Mouse (Mus musculus) erythroblast, adult 5-6 weeks (primary cell): ENCODE measurements around the gene Abhd16b. TPM values are rescaled to one million over a fixed set of nuclear protein-coding genes. Genes with fewer than 3 reads are reported as not detected.

Experiments used
- ATAC-seq: replicated peaks from 2 replicates; pipeline ENCODE4 v1.8.0; 2016; ENCODE audit warnings: moderate number of reproducible peaks, mild to moderate bottlenecking, moderate TSS enrichment, inconsistent platforms; ENCODE audit not compliant: poor library complexity, low FRiP score, severe bottlenecking
- total RNA-seq, 2 experiments: library from RNA; stranded (forward) in 1 of 2; stranded (reverse) in 1 of 2; fragments of 150-400 nt in 1 of 2; fragments of 200-764, 138-1000 nt in 1 of 2; gene quantifications; 2 replicates each; pipeline versions ENCODE4 v1.2.3 to v1.2.4; 2015 to 2017; ENCODE audit warnings: low replicate concordance in 2 of 2

Abhd16b gene
- total RNA-seq, 2 experiments from 2014 or later, result not detected

DNA sequence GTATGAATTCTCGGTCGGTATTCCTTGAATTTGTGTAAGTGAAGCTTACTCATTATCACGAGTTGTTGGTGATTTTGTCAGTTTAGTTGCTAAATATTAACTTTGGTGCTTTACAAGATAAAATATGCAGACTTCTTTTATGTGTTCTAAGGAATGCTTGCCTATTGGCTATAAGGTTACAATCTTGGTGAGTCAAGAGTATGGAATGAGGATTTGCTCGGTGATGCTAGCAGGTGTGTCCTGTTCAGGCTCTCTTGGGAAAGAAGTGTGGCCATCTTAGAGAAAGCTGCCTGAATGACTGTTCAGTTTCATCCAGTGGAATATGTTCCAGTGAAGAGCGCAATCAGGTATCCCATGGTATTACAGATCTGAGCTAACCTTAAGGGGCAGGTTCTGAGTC is 32.5 kb downstream of the Abhd16b start:
- no peak for ATAC-seq

DNA sequence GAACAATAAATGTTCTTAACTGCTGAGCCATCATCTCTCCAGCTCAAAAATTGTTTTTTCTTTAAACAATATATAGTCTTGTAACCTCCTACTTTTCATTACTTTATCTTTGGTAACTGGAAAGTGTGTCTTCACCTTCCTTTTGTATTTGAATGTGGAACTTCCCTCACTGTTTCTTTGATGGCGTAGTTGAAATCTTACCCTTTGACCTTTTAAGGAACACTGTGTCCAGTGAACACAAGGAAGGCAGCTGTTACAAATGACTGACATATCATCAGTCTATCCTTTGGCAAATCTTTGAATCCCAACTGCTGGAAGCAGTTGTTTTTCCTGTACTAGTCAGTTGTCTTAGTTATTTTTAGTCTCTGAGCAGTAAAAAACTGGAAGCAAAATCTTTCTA is 36.1 kb downstream of the Abhd16b start:
- ATAC-seq, result no peak

DNA sequence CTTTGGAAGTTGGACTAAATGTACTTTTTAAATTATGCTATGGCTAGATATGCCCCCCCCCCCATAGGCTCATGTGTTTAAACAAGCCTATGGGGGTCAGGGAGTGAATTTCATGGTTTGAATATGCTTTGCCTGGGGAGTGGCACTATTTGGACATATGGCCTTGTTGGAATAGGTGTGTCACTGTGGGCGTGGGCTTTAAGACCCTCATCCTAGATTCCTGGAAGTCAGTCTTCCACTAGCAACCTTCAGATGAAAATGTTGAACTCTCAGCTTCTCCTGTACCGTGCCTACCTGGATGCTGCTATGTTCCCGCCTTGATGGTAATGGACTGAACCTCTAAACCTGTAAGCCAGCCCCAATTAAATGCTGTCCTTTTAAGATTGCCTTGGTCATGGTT is 39.6 kb downstream of the Abhd16b start:
- no peak for ATAC-seq

DNA sequence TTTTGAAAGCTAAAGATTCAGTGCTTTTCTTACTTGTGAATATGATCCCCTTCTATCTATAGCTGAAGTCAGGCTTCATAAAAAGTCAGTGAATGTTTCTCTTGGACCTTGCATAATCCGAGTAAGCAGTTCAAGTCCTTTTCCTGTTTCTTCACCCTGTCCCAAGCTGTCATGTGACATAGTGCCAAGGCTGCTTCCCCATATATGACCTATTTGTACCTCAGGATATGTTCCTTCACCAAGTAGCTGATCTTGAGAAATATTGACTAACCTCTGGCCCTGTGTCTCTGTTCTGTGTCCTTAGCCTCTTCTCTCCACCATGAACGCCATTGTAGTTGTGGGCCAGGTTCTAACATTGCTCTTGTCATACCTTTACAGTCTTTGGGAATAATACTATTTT is 43.4 kb downstream of the Abhd16b start:
- no peak for ATAC-seq

DNA sequence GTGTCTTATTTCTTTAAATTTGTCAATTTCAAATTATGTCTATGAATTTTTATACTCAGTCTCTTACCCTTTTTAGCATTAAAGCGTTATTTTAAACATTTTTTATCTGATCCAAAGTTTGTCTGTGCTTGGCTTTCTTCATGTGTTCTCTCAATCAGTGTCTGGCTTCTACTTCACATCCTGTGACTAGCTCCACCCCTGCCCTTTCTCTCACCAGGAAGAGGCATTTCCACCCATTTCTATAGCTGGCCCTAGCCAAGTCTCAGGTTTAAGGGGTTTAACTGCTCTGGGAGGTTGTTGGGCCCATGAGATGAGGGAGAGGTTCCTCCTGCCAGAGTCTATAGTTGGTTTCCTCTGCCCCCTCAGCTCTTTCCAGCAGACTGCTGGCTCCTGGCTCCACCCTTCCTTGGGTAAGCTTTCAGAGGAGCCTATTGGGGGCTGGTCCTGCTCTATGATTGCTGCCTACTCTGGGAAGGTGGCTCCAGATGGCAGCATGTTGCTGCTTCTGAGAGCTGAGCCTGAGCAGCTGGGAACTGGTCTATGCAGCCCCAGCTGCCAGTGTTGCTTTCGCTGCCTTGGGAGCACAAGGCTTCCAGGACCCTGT is 44.5 kb downstream of the Abhd16b start:
- ATAC-seq, result peak; percentile 53; the same call in 1 of the 2 replicates

DNA sequence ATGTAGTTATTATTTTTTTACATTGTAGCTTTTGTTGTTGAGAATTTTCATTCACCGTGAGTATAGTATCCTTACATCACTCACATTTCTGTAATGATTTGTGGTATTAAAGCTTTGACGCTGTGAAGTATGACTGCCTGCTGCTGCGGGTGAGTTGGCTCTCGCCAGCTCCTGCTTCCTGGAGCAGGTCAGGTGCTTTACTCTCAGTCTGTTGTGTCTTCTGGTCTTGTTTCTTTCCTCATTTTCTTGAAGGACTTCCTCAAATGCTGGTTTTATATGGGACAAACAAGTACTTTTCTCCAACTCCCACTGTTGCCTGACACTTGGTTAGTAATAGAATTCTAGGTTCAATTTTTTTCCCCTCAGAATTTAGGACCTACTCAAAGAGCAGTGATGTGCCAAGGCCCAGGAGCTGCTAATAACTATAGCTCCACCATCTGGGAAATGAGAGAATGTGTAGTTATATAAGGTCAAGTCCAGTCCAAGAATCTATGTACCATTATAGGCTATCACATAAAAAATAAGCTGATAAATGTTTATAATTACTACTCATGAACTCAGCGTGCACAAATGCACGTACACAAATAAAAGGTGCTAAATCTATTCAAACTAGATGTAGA is 48.9 kb downstream of the Abhd16b start:
- ATAC-seq, result no peak

Other genes with a start within 250 kb of the Abhd16b start
- 23.6 and 24.6 TPM in 2 replicates for gene Gmeb2, start 205.2 kb upstream of the Abhd16b start, total RNA-seq (2015; ENCODE audit: low replicate concordance)
- gene Gmeb2, start 205.2 kb upstream of the Abhd16b start, total RNA-seq (2017; ENCODE audit: low replicate concordance), result 15.4 and 41.7 TPM in 2 replicates
- not detected in 2 replicates for gene Stmn3, start 178.7 kb upstream of the Abhd16b start, total RNA-seq (2015; ENCODE audit: low replicate concordance)
- not detected in 2 replicates for gene Stmn3, start 178.7 kb upstream of the Abhd16b start, total RNA-seq (2017; ENCODE audit: low replicate concordance)
- gene Rtel1, start 173.5 kb upstream of the Abhd16b start, total RNA-seq (2015; ENCODE audit: low replicate concordance), result 7.7 and 17.5 TPM in 2 replicates
- 19.9 and 23.7 TPM in 2 replicates for gene Rtel1, start 173.5 kb upstream of the Abhd16b start, total RNA-seq (2017; ENCODE audit: low replicate concordance)
- gene Zgpat, start 128.3 kb upstream of the Abhd16b start, total RNA-seq (2015; ENCODE audit: low replicate concordance), result 0.77 and 2.3 TPM in 2 replicates
- 10.5 and 11.0 TPM in 2 replicates for gene Zgpat, start 128.3 kb upstream of the Abhd16b start, total RNA-seq (2017; ENCODE audit: low replicate concordance)
- 0.96 and 11.1 TPM in 2 replicates for gene Arfrp1, start 127.8 kb upstream of the Abhd16b start, total RNA-seq (2015; ENCODE audit: low replicate concordance)
- 4.0 and 13.0 TPM in 2 replicates for gene Arfrp1, start 127.8 kb upstream of the Abhd16b start, total RNA-seq (2017; ENCODE audit: low replicate concordance)
- 8.8 and 11.5 TPM in 2 replicates for gene Lime1, start 113.1 kb upstream of the Abhd16b start, total RNA-seq (2015; ENCODE audit: low replicate concordance)
- gene Lime1, start 113.1 kb upstream of the Abhd16b start, total RNA-seq (2017; ENCODE audit: low replicate concordance), result 2.5 and 3.8 TPM in 2 replicates
- gene Zbtb46, start 33.8 kb upstream of the Abhd16b start, total RNA-seq (2015; ENCODE audit: low replicate concordance), result 1.9 and 2.9 TPM in 2 replicates
- gene Zbtb46, start 33.8 kb upstream of the Abhd16b start, total RNA-seq (2017; ENCODE audit: low replicate concordance), result 5.4 and 6.2 TPM in 2 replicates
- gene Tpd52l2, start 3.9 kb downstream of the Abhd16b start, total RNA-seq (2015; ENCODE audit: low replicate concordance), result 21.3 and 27.5 TPM in 2 replicates
- gene Tpd52l2, start 3.9 kb downstream of the Abhd16b start, total RNA-seq (2017; ENCODE audit: low replicate concordance), result 25.3 and 41.0 TPM in 2 replicates
- 8.2 and 17.1 TPM in 2 replicates for gene Dnajc5, start 27.3 kb downstream of the Abhd16b start, total RNA-seq (2015; ENCODE audit: low replicate concordance)
- 12.7 and 14.8 TPM in 2 replicates for gene Dnajc5, start 27.3 kb downstream of the Abhd16b start, total RNA-seq (2017; ENCODE audit: low replicate concordance)
- 18.8 and 40.8 TPM in 2 replicates for gene Uckl1, start 91.7 kb downstream of the Abhd16b start, total RNA-seq (2015; ENCODE audit: low replicate concordance)
- 11.6 and 16.0 TPM in 2 replicates for gene Uckl1, start 91.7 kb downstream of the Abhd16b start, total RNA-seq (2017; ENCODE audit: low replicate concordance)
- gene Prpf6, start 98.7 kb downstream of the Abhd16b start, total RNA-seq (2015; ENCODE audit: low replicate concordance), result 9.2 and 16.9 TPM in 2 replicates
- gene Prpf6, start 98.7 kb downstream of the Abhd16b start, total RNA-seq (2017; ENCODE audit: low replicate concordance), result 21.0 and 30.1 TPM in 2 replicates
- 2.1 and 6.3 TPM in 2 replicates for gene Zfp512b, start 99.6 kb downstream of the Abhd16b start, total RNA-seq (2015; ENCODE audit: low replicate concordance)
- gene Zfp512b, start 99.6 kb downstream of the Abhd16b start, total RNA-seq (2017; ENCODE audit: low replicate concordance), result 1.5 and 5.1 TPM in 2 replicates
- 0.63 and 4.0 TPM in 2 replicates for gene Samd10, start 106.0 kb downstream of the Abhd16b start, total RNA-seq (2015; ENCODE audit: low replicate concordance)
- 0.56 and 1.9 TPM in 2 replicates for gene Samd10, start 106.0 kb downstream of the Abhd16b start, total RNA-seq (2017; ENCODE audit: low replicate concordance)
- not detected in 2 replicates for gene Gm29797, start 163.8 kb downstream of the Abhd16b start, total RNA-seq (2015; ENCODE audit: low replicate concordance)
- not detected in 2 replicates for gene Gm29797, start 163.8 kb downstream of the Abhd16b start, total RNA-seq (2017; ENCODE audit: low replicate concordance)
- not detected in 2 replicates for gene Sox18, start 178.4 kb downstream of the Abhd16b start, total RNA-seq (2015; ENCODE audit: low replicate concordance)
- gene Sox18, start 178.4 kb downstream of the Abhd16b start, total RNA-seq (2017; ENCODE audit: low replicate concordance), result not detected in 2 replicates
- gene Tcea2, start 187.1 kb downstream of the Abhd16b start, total RNA-seq (2015; ENCODE audit: low replicate concordance), result not detected in 2 replicates
- not detected in 2 replicates for gene Tcea2, start 187.1 kb downstream of the Abhd16b start, total RNA-seq (2017; ENCODE audit: low replicate concordance)
- gene Rgs19, start 200.8 kb downstream of the Abhd16b start, total RNA-seq (2015; ENCODE audit: low replicate concordance), result 127 and 130 TPM in 2 replicates
- gene Rgs19, start 200.8 kb downstream of the Abhd16b start, total RNA-seq (2017; ENCODE audit: low replicate concordance), result 29.4 and 41.5 TPM in 2 replicates
- not detected in 2 replicates for gene Lkaaear1, start 205.2 kb downstream of the Abhd16b start, total RNA-seq (2015; ENCODE audit: low replicate concordance)
- not detected in 2 replicates for gene Lkaaear1, start 205.2 kb downstream of the Abhd16b start, total RNA-seq (2017; ENCODE audit: low replicate concordance)
- gene Oprl1, start 221.8 kb downstream of the Abhd16b start, total RNA-seq (2015; ENCODE audit: low replicate concordance), result not detected in 2 replicates
- gene Oprl1, start 221.8 kb downstream of the Abhd16b start, total RNA-seq (2017; ENCODE audit: low replicate concordance), result 1.3 TPM in 1 of 2 replicates, not detected in the other